Mouse (Mus musculus) heart, adult 10 weeks (tissue): ENCODE data around the gene Sult5a1. TPM values are rescaled to one million over a fixed set of nuclear protein-coding genes. Genes with fewer than 3 reads are reported as not detected.

Source experiments
- polyA plus RNA-seq: library from polyadenylated mRNA; stranded (reverse); fragments of 350-450 nt; fragmentation: Illumina TruSeq; extraction: RNeasy Lipid Tissue Mini Kit (QIAGEN cat#74804); gene quantifications from one replicate; pipeline ENCODE4 v1.2.3, GENCODE M21; 2014; ENCODE audit warnings: low read depth, low replicate concordance

Sult5a1 gene
- 0.10 TPM for polyA plus RNA-seq

GRCm38 (mm10) chr8:123157888-123158465, at the start of gene Sult5a1:
TSS of gene Sult5a1 (minus strand) at chr8:123158315.

GRCm38 (mm10) chr8:123185566-123186409, 27.7 kb upstream of the Sult5a1 start, which contains the start of gene Dpep1:
TSS of gene Dpep1 (plus strand) at chr8:123186242.

DNA sequence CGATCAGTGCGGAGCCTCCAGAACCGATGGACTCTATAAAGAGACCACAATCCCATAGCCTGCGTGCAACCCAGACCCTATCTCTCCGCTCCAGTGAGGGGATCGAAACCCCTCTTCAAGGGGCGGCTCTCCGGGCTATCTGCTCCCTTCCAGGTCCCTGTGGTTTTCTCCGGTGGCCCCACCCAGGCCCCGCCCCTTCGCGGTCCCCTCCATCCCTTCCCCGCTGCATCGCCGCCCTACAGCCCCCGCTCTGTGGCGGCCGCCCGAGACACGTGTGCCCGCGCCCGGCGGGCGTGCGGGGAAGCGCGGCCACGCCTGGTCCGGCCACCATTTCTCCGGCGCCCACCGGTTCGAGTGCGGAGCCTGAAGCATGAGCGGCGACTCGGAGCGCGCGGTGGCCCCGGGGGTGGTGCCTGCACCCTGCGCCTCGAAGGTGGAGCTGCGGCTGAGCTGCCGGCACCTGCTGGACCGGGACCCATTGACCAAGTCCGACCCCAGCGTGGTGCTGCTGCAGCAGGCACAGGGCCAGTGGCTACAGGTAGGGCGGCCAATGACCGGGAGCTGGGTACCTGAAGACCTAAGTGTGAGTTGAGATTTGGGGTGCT, 40.9 kb downstream of the Sult5a1 start, which contains the start of gene Cpne7:
Cpne7 (plus strand) TSS at position 248 of the 605 bp plus-strand sequence.

DNA sequence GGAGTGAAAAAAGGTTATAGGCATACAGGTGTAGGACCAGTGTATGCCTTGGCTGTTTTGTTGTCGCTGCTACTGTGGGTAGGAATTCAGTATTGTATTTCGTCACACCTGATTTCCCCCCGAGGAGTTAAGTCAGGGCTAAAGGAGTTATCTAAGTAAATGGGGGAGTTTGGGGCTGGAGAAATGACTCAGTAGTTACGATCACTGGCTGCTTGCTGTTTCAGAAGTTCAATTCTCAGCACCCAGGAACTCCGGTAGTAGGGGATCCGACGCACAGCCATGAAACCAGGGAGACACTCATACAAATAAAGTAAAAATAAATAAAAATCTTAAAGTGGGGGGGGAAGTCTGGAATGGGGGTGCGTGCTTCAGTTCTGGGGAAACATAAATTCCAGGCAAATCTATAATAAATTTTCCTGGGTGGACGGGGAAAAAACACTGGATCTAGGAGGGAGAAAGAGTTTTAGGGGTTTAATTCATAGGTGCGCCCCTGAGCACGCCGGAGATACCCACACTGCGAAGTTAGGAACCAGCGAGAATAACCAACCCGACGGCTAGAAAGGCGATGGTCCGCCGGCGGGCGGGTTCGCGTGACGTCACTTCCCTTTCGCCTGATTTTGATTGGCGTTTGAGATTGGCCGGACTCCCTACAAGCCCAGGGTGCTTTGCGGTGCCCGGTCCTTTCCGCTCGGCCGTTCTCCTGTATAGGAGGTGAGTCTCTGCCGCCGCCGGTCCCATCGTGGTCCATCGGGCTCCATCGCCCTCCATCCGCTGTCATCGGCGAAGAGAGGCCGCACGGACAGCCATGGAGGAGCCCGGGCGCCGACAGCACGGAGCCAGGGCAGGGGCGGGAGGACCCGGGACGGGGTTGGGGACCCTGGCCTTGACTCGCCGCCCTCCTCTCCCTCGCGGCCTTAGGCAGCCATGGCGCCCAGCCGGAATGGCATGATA, 56.1 kb downstream of the Sult5a1 start, which contains the start of gene Rpl13:
Rpl13 (plus strand) TSS at position 616 of the 951 bp plus-strand sequence.

Other genes with a start within 250 kb of the Sult5a1 start
- 61.7 TPM for gene Ankrd11, start 116.0 kb downstream of the Sult5a1 start, polyA plus RNA-seq
- gene Spg7, start 95.4 kb downstream of the Sult5a1 start, polyA plus RNA-seq = 107 TPM
- 652 TPM for gene Rpl13, start 56.0 kb downstream of the Sult5a1 start, polyA plus RNA-seq
- gene Cpne7, start 40.9 kb downstream of the Sult5a1 start, polyA plus RNA-seq = 0.76 TPM
- gene Dpep1, start 27.9 kb upstream of the Sult5a1 start, polyA plus RNA-seq = 50.5 TPM
- gene Chmp1a, start 54.4 kb upstream of the Sult5a1 start, polyA plus RNA-seq = 67.3 TPM
- gene Spata33, start 54.5 kb upstream of the Sult5a1 start, polyA plus RNA-seq = 30.4 TPM
- 32.9 TPM for gene Cdk10, start 66.5 kb upstream of the Sult5a1 start, polyA plus RNA-seq
- gene Spata2l, start 77.9 kb upstream of the Sult5a1 start, polyA plus RNA-seq = 4.2 TPM
- gene Zfp276, start 95.9 kb upstream of the Sult5a1 start, polyA plus RNA-seq = 15.2 TPM
- gene Vps9d1, start 96.0 kb upstream of the Sult5a1 start, polyA plus RNA-seq = 19.4 TPM
- 3.1 TPM for gene Fanca, start 160.3 kb upstream of the Sult5a1 start, polyA plus RNA-seq
- gene Spire2, start 174.4 kb upstream of the Sult5a1 start, polyA plus RNA-seq = not detected
- gene Tcf25, start 215.4 kb upstream of the Sult5a1 start, polyA plus RNA-seq = 164 TPM
- gene Mc1r, start 248.8 kb upstream of the Sult5a1 start, polyA plus RNA-seq = not detected